Mouse (Mus musculus) intestine, embryonic 15.5 days (tissue): ENCODE measurements around the gene Smad1. TPM values are rescaled to one million over a fixed set of nuclear protein-coding genes. Genes with fewer than 3 reads are reported as not detected.

ENCODE experiments used
- ATAC-seq: fragments of 200-750 bp; cut with Nextera tagmentation; 2 replicates; pipeline ENCODE4 v1.8.0; 2017; ENCODE audit warnings: moderate TSS enrichment, moderate library complexity
- H3K27ac ChIP-seq: fragments of 300-500 bp; sonication (generic); 2 replicates; pipeline ENCODE4 v1.5.1; 2015; ENCODE audit warnings: mild to moderate bottlenecking, inconsistent platforms
- H3K27me3 ChIP-seq: fragments of 300-500 bp; sonication (generic); replicated peaks from 2 replicates; pipeline ENCODE4 v1.6.1; 2015; ENCODE audit warnings: inconsistent platforms
- H3K36me3 ChIP-seq: fragments of 300-500 bp; sonication (generic); 2 replicates; pipeline ENCODE4 v1.6.1; 2015; ENCODE audit warnings: inconsistent platforms
- H3K4me1 ChIP-seq: fragments of 300-500 bp; sonication (generic); replicated peaks from 2 replicates; pipeline ENCODE4 v1.6.1; 2015; ENCODE audit warnings: inconsistent platforms
- H3K4me2 ChIP-seq: fragments of 300-500 bp; sonication (generic); replicated peaks from 2 replicates; pipeline ENCODE4 v1.6.1; 2015; ENCODE audit warnings: mild to moderate bottlenecking, inconsistent platforms
- H3K4me3 ChIP-seq: fragments of 300-500 bp; sonication (generic); replicated peaks from 2 replicates; pipeline ENCODE4 v1.5.1; 2015; ENCODE audit warnings: inconsistent platforms
- H3K9ac ChIP-seq: fragments of 300-500 bp; sonication (generic); 2 replicates; pipeline ENCODE4 v1.6.1; 2015; ENCODE audit warnings: inconsistent platforms
- H3K9me3 ChIP-seq: fragments of 300-500 bp; sonication (generic); 2 replicates; pipeline ENCODE4 v1.6.1; 2016; ENCODE audit warnings: inconsistent platforms
- WGBS: fragments of 180-500 bp; shearing (Covaris S2); methylation state at CpG from one replicate; pipeline ENCODE4 v1.1.7; 2015; 5-methylcytosine and 5-hydroxymethylcytosine counted together
- polyA plus RNA-seq: library from polyadenylated mRNA; unstranded; fragments of >200 nt; fragmentation: Nextera tagmentation; extraction: Ambion mirVana; gene quantifications from 2 replicates; pipeline ENCODE4 v1.2.1, GENCODE M21; 2015

Gene Smad1
- polyA plus RNA-seq, 1 experiment from 2014 or later, result 39.9 TPM

- WGBS, result 59% methylated on average over 7 of the region's 7 CpGs
- Histone ChIP-seq H3K9ac (no peak overlapping the region), H3K4me1 (no peaks in the 10 kb centered on the region), H3K4me3 (no peak overlapping the region), H3K27ac (no peak overlapping the region), H3K36me3 (no peaks in the 10 kb centered on the region), H3K4me2 (no peak overlapping the region), H3K27me3 (no peaks in the 10 kb centered on the region), H3K9me3 (no peaks in the 10 kb centered on the region)
- no peak for ATAC-seq
These were observed 76.2 kb downstream of the Smad1 start for GRCm38 (mm10) chr8:79323121-79323520.

DNA sequence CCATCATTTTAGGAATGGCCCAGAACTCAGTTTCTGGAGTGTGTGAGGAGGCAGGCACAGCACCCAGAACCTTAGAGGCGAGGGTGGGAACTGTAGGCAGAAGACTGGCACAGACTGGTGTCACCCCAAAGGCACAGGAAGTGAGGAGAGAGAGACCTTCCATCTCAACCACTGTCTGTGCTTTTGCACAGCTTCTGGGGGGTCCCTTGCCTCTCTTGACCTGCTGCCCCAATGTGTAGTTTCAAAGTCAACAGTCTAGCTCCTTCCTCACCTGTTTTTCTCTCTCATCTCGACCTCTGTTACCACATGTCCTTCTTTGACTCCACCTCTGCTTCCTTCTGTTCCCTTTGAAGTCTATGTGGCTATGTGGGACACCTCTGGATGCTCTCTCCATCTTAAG is 88.5 kb downstream of the Smad1 start:
- Histone ChIP-seq H3K36me3 (no peaks in the 10 kb centered on the region), H3K4me2 (no peak overlapping the region), H3K9ac (no peak overlapping the region), H3K27ac (no peak overlapping the region), H3K27me3 (no peaks in the 10 kb centered on the region), H3K9me3 (no peaks in the 10 kb centered on the region), H3K4me3 (no peak overlapping the region), H3K4me1 (no peaks in the 10 kb centered on the region)
- ATAC-seq, result no peak
- WGBS, result 83% methylated on average over 2 of the region's 2 CpGs

- Histone ChIP-seq H3K4me3 (no peak overlapping the region), H3K27ac (no peak overlapping the region), H3K4me2 (no peak overlapping the region), H3K9me3 (no peaks in the 10 kb centered on the region), H3K36me3 (no peaks in the 10 kb centered on the region), H3K9ac (no peak overlapping the region), H3K4me1 (no peaks in the 10 kb centered on the region), H3K27me3 (no peaks in the 10 kb centered on the region)
- ATAC-seq, result no peak
- 73% methylated on average over 5 of the region's 5 CpGs for WGBS
These were observed 93.4 kb downstream of the Smad1 start for GRCm38 (mm10) chr8:79305941-79306340.

DNA sequence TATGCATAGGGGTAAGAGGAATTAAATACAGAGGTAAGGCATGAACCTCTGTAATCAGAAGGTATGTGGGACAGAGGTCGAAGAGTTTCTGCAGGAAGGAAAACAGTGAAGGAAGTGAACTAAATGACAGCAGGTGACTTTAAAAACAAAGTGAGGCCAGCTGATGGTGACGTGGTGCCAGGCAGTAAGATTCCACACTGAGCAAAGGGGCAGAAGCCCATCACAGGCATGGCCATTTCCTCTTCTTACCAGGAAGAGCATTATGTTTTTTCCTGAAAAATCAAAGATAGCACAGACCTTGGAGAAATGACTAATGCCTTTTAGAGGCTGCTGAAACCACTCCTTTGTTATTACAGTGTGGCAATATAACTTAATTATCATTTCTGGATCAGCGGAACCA is 97.8 kb downstream of the Smad1 start:
- Histone ChIP-seq H3K9ac (no peak overlapping the region), H3K27me3 (no peaks in the 10 kb centered on the region), H3K27ac (no peak overlapping the region), H3K4me2 (no peak overlapping the region), H3K9me3 (no peaks in the 10 kb centered on the region), H3K4me1 (no peaks in the 10 kb centered on the region), H3K36me3 (no peaks in the 10 kb centered on the region), H3K4me3 (no peak overlapping the region)
- ATAC-seq, result peak; percentile 81
- 56% methylated on average over 3 of the region's 3 CpGs for WGBS

DNA sequence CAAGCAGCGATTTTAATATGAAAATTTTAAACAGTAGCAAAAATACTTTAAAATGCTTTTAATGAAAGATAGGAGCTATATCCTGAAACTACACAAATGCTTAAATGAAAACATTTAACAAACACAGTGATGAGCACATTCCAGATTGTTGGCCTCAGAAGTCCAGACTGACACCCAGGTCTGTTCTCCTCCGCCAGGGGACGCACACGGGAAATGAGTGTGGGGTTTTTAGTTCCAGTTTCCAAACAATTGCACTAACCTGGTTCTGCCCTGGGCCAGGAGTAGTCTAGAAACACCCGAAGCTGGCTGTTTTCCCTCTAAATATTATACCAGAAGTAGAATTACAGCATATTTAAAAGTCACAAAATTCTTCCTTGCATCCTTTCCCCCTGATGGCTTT is 99.6 kb downstream of the Smad1 start:
- no peak for ATAC-seq

DNA sequence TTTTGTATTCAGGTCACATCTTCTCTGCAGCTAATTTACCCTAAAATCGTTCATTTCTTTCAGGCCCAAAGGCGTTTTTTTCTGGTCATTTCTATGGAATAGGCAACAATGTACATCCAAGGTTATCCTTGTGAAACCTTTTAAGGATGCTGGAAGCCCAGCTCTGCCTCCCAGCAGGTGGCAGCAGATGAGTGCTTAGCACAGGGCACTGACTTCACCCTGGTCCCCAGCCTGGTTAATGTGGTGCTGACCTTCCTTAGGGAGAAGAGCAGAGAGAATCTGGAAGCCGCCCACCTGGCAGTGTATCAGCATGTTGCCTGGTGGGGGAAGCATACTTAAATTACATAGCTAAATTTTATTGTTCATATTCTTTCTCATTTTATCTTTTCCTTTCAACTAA is 101.6 kb downstream of the Smad1 start:
- 42% methylated on average over 3 of the region's 3 CpGs for WGBS
- no peaks in the 10 kb centered on the region for H3K9me3 ChIP-seq
- no peak overlapping the region for H3K4me2 ChIP-seq
- 0 out of 2 replicates have a peak, but pooled peaks cover 4% of the 10 kb centered on the region for H3K4me1 ChIP-seq
- H3K9ac ChIP-seq, result no peak overlapping the region
- H3K4me3 ChIP-seq, result no peak overlapping the region
- ATAC-seq, result no peak
- no peaks in the 10 kb centered on the region for H3K36me3 ChIP-seq
- H3K27me3 ChIP-seq, result no peaks in the 10 kb centered on the region
- no peak overlapping the region for H3K27ac ChIP-seq

More for the DNA sequence above, 99.6 kb downstream of the Smad1 start:
- Histone ChIP-seq H3K27ac (no peak overlapping the region), H3K4me2 (no peak overlapping the region), H3K36me3 (no peaks in the 10 kb centered on the region), H3K4me1 (no peaks in the 10 kb centered on the region), H3K4me3 (no peak overlapping the region), H3K27me3 (no peaks in the 10 kb centered on the region), H3K9me3 (no peaks in the 10 kb centered on the region), H3K9ac (no peak overlapping the region)
- WGBS, result 81% methylated on average over 5 of the region's 5 CpGs

DNA sequence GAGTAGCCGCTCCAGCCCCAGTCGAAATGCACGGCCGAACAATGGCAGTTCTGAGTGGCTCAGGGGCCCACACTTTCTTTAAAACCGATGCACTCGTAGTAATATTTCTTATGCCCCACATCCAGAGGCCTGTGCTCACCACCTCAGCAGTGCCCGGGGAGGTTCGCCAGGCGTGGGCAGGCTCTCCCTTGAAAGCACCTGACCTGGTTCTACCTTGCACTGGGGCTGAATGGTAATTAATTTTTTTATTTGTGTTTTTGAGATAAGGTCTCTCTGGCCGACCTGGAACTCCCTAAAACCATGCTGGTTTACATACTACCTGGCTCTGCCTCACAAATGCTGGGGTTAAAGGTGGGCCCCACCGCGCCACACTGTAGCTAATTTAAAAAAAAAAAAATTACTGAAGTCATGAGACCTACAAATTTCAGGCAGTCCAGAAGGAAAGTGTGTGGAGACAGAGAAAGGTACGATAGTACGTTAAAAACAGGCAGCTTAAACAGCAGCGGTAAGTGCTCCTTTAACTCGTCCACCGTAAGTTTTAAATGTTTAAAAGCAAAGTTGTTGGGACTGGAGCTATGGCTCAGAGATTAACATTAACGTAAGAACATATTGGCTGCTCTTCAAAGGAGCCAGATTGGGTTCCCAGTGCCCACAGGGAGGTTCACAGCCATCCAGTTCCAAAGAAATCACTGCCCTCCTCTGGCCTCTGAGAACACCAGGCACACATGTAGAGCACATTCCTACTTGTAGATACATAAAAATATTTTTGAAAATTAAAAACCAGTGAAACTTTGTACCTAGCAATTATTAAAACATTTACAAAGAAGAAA is 103.8 kb downstream of the Smad1 start:
- WGBS, result 14% methylated on average over 18 of the region's 18 CpGs
- ATAC-seq, result no peak; the same call in 1 of the 2 replicates
- peak overlapping the region; percentile 97 for H3K27ac ChIP-seq

GRCm38 (mm10) chr8:79294610-79295275 is 104.6 kb downstream of the Smad1 start, which contains the start of gene Mmaa:
Gene Mmaa, minus strand, starts transcription at chr8:79294937.
- peak; percentile 98 for ATAC-seq
- WGBS, result under 1% methylated on average over 74 of the region's 74 CpGs
- peak within 1 kb of the TSS; percentile 64 for H3K4me3 ChIP-seq
- peak within 1 kb of the TSS; percentile 79 for H3K4me2 ChIP-seq
- no peaks in the 10 kb centered on the region for H3K27me3 ChIP-seq
- H3K9ac ChIP-seq, result peak within 1 kb of the TSS; percentile 82
- H3K27ac ChIP-seq, result peak within 1 kb of the TSS; percentile 97
- H3K4me1 ChIP-seq, result 0 out of 2 replicates have a peak, but pooled peaks cover 4% of the 10 kb centered on the region
- H3K9me3 ChIP-seq, result no peaks in the 10 kb centered on the region
- H3K36me3 ChIP-seq, result no peaks in the 10 kb centered on the region

More for the DNA sequence above, 103.8 kb downstream of the Smad1 start:
- H3K4me1 ChIP-seq, result 0 out of 2 replicates have a peak, but pooled peaks cover 4% of the 10 kb centered on the region
- H3K36me3 ChIP-seq, result no peaks in the 10 kb centered on the region
- peak overlapping the region; percentile 64 for H3K4me3 ChIP-seq
- H3K9ac ChIP-seq, result peak overlapping the region; percentile 82
- no peaks in the 10 kb centered on the region for H3K27me3 ChIP-seq
- no peaks in the 10 kb centered on the region for H3K9me3 ChIP-seq
- H3K4me2 ChIP-seq, result peak overlapping the region; percentile 79

- no peak for ATAC-seq
- peak overlapping the region; percentile 64; the same call in 1 of the 2 replicates for H3K4me3 ChIP-seq
- H3K4me2 ChIP-seq, result peak overlapping the region; percentile 79
- WGBS, result 46% methylated on average over 3 of the region's 3 CpGs
- H3K9me3 ChIP-seq, result no peaks in the 10 kb centered on the region
- no peak overlapping the region for H3K9ac ChIP-seq
- no peaks in the 10 kb centered on the region for H3K36me3 ChIP-seq
- H3K27me3 ChIP-seq, result no peaks in the 10 kb centered on the region
- H3K4me1 ChIP-seq, result 0 out of 2 replicates have a peak, but pooled peaks cover 4% of the 10 kb centered on the region
- no peak overlapping the region for H3K27ac ChIP-seq
These were observed 105.5 kb downstream of the Smad1 start for GRCm38 (mm10) chr8:79293841-79294240.

- no peaks in the 10 kb centered on the region for H3K27me3 ChIP-seq
- no peak overlapping the region for H3K9ac ChIP-seq
- no peak overlapping the region for H3K27ac ChIP-seq
- WGBS, result 70% methylated on average over 3 of the region's 3 CpGs
- ATAC-seq, result no peak
- 0 out of 2 replicates have a peak, but pooled peaks cover 4% of the 10 kb centered on the region for H3K4me1 ChIP-seq
- no peak overlapping the region for H3K4me3 ChIP-seq
- no peaks in the 10 kb centered on the region for H3K36me3 ChIP-seq
- H3K9me3 ChIP-seq, result no peaks in the 10 kb centered on the region
- peak overlapping the region; percentile 79; the same call in 1 of the 2 replicates for H3K4me2 ChIP-seq
These were observed 106.5 kb downstream of the Smad1 start for GRCm38 (mm10) chr8:79292712-79293264.

GRCm38 (mm10) chr8:79289592-79289991 is 109.7 kb downstream of the Smad1 start:
- Histone ChIP-seq H3K27me3 (no peaks in the 10 kb centered on the region), H3K9ac (no peak overlapping the region), H3K36me3 (no peaks in the 10 kb centered on the region), H3K4me2 (no peak overlapping the region), H3K4me1 (0 out of 2 replicates have a peak, but pooled peaks cover 4% of the 10 kb centered on the region), H3K4me3 (no peak overlapping the region), H3K27ac (no peak overlapping the region), H3K9me3 (no peaks in the 10 kb centered on the region)
- WGBS, result 70% methylated on average over 5 of the region's 5 CpGs
- no peak for ATAC-seq

GRCm38 (mm10) chr8:79288681-79289080 is 110.6 kb downstream of the Smad1 start:
- 0 out of 2 replicates have a peak, but pooled peaks cover 4% of the 10 kb centered on the region for H3K4me1 ChIP-seq
- no peak overlapping the region for H3K9ac ChIP-seq
- H3K4me3 ChIP-seq, result no peak overlapping the region
- H3K27me3 ChIP-seq, result no peaks in the 10 kb centered on the region
- ATAC-seq, result no peak
- H3K36me3 ChIP-seq, result no peaks in the 10 kb centered on the region
- H3K27ac ChIP-seq, result no peak overlapping the region
- no peaks in the 10 kb centered on the region for H3K9me3 ChIP-seq
- no peak overlapping the region for H3K4me2 ChIP-seq
- WGBS, result 54% methylated on average over 2 of the region's 2 CpGs
